Mouse (Mus musculus): ENCODE data around the gene Bank1. TPM values are rescaled to one million over a fixed set of nuclear protein-coding genes. Genes with fewer than 3 reads are reported as not detected.
A peak's percentile ranks its signal among the peaks of the same experiment; 100 is the strongest.

Gene Bank1
- 0.29 and 0.47 TPM in 2 replicates for polyA plus RNA-seq (2012; rRNA removed)

- WGBS, result 74% methylated on average over 5 of the region's 5 CpGs
- peak within 1 kb of the TSS; percentile 50 for H3K4me3 ChIP-seq (ENCODE audit: low read depth, low read length)
- H3K4me1 ChIP-seq (ENCODE audit: control insufficient read depth, insufficient read depth, insufficient read length, low read length), result no peaks in the 10 kb centered on the region
- H3K36me3 ChIP-seq (ENCODE audit: control insufficient read depth, insufficient read depth, low read length), result no peaks in the 10 kb centered on the region
- no peak within 1 kb of the TSS for H3K27ac ChIP-seq (ENCODE audit: insufficient read depth, low read depth, low read length)
- TF ChIP-seq POLR2A (IDR thresholded peaks at IDR 0.05; ENCODE audit: low read depth, low read length), result no peak
- no peak for TF ChIP-seq CTCF (IDR thresholded peaks at IDR 0.05; ENCODE audit: extremely low read depth, insufficient read length, insufficient replicate concordance, low read depth, low read length)
- no peaks in the 10 kb centered on the region for H3K27me3 ChIP-seq (ENCODE audit: control insufficient read depth, insufficient read depth, low read length)
Measured at GRCm38 (mm10) chr3:136325783-136326182, at the start of gene Bank1. Gene Bank1, minus strand, starts transcription at chr3:136326066.

GRCm38 (mm10) chr3:136369916-136370315, 44.0 kb upstream of the Bank1 start:
- TF ChIP-seq CTCF (IDR thresholded peaks at IDR 0.05; ENCODE audit: extremely low read depth, insufficient read length, insufficient replicate concordance, low read depth, low read length), result no peak
- no peak for TF ChIP-seq POLR2A (IDR thresholded peaks at IDR 0.05; ENCODE audit: low read depth, low read length)
- Histone ChIP-seq H3K27ac (ENCODE audit: insufficient read depth, low read depth, low read length) (no peak overlapping the region), H3K4me3 (ENCODE audit: low read depth, low read length) (no peak overlapping the region), H3K36me3 (ENCODE audit: control insufficient read depth, insufficient read depth, low read length) (no peaks in the 10 kb centered on the region), H3K4me1 (ENCODE audit: control insufficient read depth, insufficient read depth, insufficient read length, low read length) (no peaks in the 10 kb centered on the region), H3K27me3 (ENCODE audit: control insufficient read depth, insufficient read depth, low read length) (no peaks in the 10 kb centered on the region)
- WGBS, result 73% methylated on average over 11 of the region's 11 CpGs

- WGBS, result 71% methylated on average over 9 of the region's 9 CpGs
- no peak for TF ChIP-seq POLR2A (IDR thresholded peaks at IDR 0.05; ENCODE audit: low read depth, low read length)
- no peak for TF ChIP-seq CTCF (IDR thresholded peaks at IDR 0.05; ENCODE audit: extremely low read depth, insufficient read length, insufficient replicate concordance, low read depth, low read length)
- H3K4me1 ChIP-seq (ENCODE audit: control insufficient read depth, insufficient read depth, insufficient read length, low read length), result no peaks in the 10 kb centered on the region
- no peak overlapping the region for H3K4me3 ChIP-seq (ENCODE audit: low read depth, low read length)
- no peaks in the 10 kb centered on the region for H3K27me3 ChIP-seq (ENCODE audit: control insufficient read depth, insufficient read depth, low read length)
- no peaks in the 10 kb centered on the region for H3K36me3 ChIP-seq (ENCODE audit: control insufficient read depth, insufficient read depth, low read length)
- no peak overlapping the region for H3K27ac ChIP-seq (ENCODE audit: insufficient read depth, low read depth, low read length)
Measured at GRCm38 (mm10) chr3:136369466-136369865, 43.6 kb upstream of the Bank1 start.

DNA sequence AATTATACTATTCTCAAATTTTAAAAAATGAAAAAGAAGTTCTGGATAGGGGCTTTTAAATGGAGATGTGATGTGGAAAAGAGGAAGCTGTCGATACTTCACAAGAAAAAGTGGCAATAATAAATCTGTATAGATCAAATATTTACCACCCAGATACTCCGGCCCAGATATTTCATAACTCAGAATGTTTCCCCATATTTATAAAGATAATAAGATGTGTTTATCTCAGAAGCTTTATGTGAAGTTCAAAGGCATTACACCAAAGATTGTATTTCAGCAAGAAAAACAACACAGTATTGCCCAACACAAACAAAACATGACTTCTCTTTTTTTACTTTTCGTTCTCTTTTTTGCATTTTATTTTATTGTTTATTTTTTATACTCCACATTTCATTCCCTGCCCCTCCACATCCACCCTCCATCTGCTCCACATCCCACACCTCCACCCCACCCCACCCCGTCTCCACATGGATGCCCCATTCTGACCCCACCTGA, 42.7 kb upstream of the Bank1 start:
- 57% methylated on average over 4 of the region's 4 CpGs for WGBS
- Histone ChIP-seq H3K4me3 (ENCODE audit: low read depth, low read length) (no peak overlapping the region), H3K27ac (ENCODE audit: insufficient read depth, low read depth, low read length) (no peak overlapping the region), H3K4me1 (ENCODE audit: control insufficient read depth, insufficient read depth, insufficient read length, low read length) (no peaks in the 10 kb centered on the region), H3K36me3 (ENCODE audit: control insufficient read depth, insufficient read depth, low read length) (no peaks in the 10 kb centered on the region), H3K27me3 (ENCODE audit: control insufficient read depth, insufficient read depth, low read length) (no peaks in the 10 kb centered on the region)
- TF ChIP-seq POLR2A (IDR thresholded peaks at IDR 0.05; ENCODE audit: low read depth, low read length), result no peak
- no peak for TF ChIP-seq CTCF (IDR thresholded peaks at IDR 0.05; ENCODE audit: extremely low read depth, insufficient read length, insufficient replicate concordance, low read depth, low read length)

GRCm38 (mm10) chr3:136349690-136350089, 23.8 kb upstream of the Bank1 start:
- WGBS, result 70% methylated on average over 7 of the region's 7 CpGs
- H3K4me1 ChIP-seq (ENCODE audit: control insufficient read depth, insufficient read depth, insufficient read length, low read length), result no peaks in the 10 kb centered on the region
- TF ChIP-seq CTCF (IDR thresholded peaks at IDR 0.05; ENCODE audit: extremely low read depth, insufficient read length, insufficient replicate concordance, low read depth, low read length) (no peak), POLR2A (IDR thresholded peaks at IDR 0.05; ENCODE audit: low read depth, low read length) (no peak)
- H3K36me3 ChIP-seq (ENCODE audit: control insufficient read depth, insufficient read depth, low read length), result no peaks in the 10 kb centered on the region
- no peaks in the 10 kb centered on the region for H3K27me3 ChIP-seq (ENCODE audit: control insufficient read depth, insufficient read depth, low read length)
- H3K27ac ChIP-seq (ENCODE audit: insufficient read depth, low read depth, low read length), result no peak overlapping the region
- no peak overlapping the region for H3K4me3 ChIP-seq (ENCODE audit: low read depth, low read length)

DNA sequence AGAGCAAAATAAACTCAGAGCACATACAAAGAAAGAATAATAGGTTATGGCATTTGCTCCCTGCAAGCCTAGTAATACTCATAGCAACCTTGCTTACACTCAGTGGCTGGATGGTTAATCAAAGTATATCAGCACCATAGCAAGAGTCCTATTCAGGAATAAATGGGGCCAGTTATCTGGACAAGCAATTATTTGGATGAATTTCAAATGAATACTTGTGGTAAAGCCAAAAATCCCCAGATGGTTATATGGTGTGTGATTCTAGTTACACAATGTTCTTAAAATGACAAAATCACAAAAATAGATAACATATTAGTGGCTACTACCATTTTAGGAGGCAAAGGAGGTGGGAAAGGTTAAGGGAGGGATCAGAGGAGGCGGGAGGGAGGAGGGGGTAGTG, 22.7 kb upstream of the Bank1 start:
- Histone ChIP-seq H3K4me3 (ENCODE audit: low read depth, low read length) (no peak overlapping the region), H3K36me3 (ENCODE audit: control insufficient read depth, insufficient read depth, low read length) (no peaks in the 10 kb centered on the region), H3K27ac (ENCODE audit: insufficient read depth, low read depth, low read length) (no peak overlapping the region), H3K4me1 (ENCODE audit: control insufficient read depth, insufficient read depth, insufficient read length, low read length) (no peaks in the 10 kb centered on the region), H3K27me3 (ENCODE audit: control insufficient read depth, insufficient read depth, low read length) (no peaks in the 10 kb centered on the region)
- TF ChIP-seq POLR2A (IDR thresholded peaks at IDR 0.05; ENCODE audit: low read depth, low read length) (no peak), CTCF (IDR thresholded peaks at IDR 0.05; ENCODE audit: extremely low read depth, insufficient read length, insufficient replicate concordance, low read depth, low read length) (no peak)
- WGBS, result 55% methylated on average over 1 of the region's 1 CpGs

GRCm38 (mm10) chr3:136347277-136347676, 21.4 kb upstream of the Bank1 start:
- 72% methylated on average over 1 of the region's 1 CpGs for WGBS
- Histone ChIP-seq H3K4me1 (ENCODE audit: control insufficient read depth, insufficient read depth, insufficient read length, low read length) (no peaks in the 10 kb centered on the region), H3K27ac (ENCODE audit: insufficient read depth, low read depth, low read length) (no peak overlapping the region), H3K36me3 (ENCODE audit: control insufficient read depth, insufficient read depth, low read length) (no peaks in the 10 kb centered on the region), H3K27me3 (ENCODE audit: control insufficient read depth, insufficient read depth, low read length) (no peaks in the 10 kb centered on the region), H3K4me3 (ENCODE audit: low read depth, low read length) (no peak overlapping the region)
- no peak for TF ChIP-seq POLR2A (IDR thresholded peaks at IDR 0.05; ENCODE audit: low read depth, low read length)
- no peak for TF ChIP-seq CTCF (IDR thresholded peaks at IDR 0.05; ENCODE audit: extremely low read depth, insufficient read length, insufficient replicate concordance, low read depth, low read length)
